Comparison of ENCODE assay signal across 9 mouse cellular contexts in genomic region chr2:71872141-71872540, GRCm38 (mm10). TPM values are rescaled to one million over a fixed set of nuclear protein-coding genes. Genes with fewer than 3 reads are reported as not detected.
DNase-seq lines count a peak whose midpoint lies in the region; ATAC-seq lines count a peak whose summit lies in the region.
"Had no signal": no experiment of that assay in that cellular context is flagged by ENCODE, and none has a peak within 500 bp of the region (broad histone marks: within the 10 kb centered on the region; RNA-seq: fewer than 3 reads in every experiment).

No protein-coding gene starts in this region.

- H3K9me3 ChIP-seq in heart, embryonic 10.5 days = no peaks in the 10 kb centered on the region
- no peaks in the 10 kb centered on the region for H3K9me3 ChIP-seq in neural tube, embryonic 12.5 days
- no peaks in the 10 kb centered on the region for H3K9me3 ChIP-seq in liver, embryonic 13.5 days (replicated peaks)

- intact Hi-C loops in left cerebral cortex, postnatal 4 days (cut with DNase I) = no loop called here

- H3K36me3 ChIP-seq in heart, embryonic 10.5 days = no peaks in the 10 kb centered on the region
- H3K36me3 ChIP-seq in neural tube, embryonic 12.5 days = no peaks in the 10 kb centered on the region
- peaks cover 4% of the 10 kb centered on the region; the same call in 1 of the 2 replicates for H3K36me3 ChIP-seq in liver, embryonic 13.5 days

- peak overlapping the region; percentile 92 for H3K4me2 ChIP-seq in neural tube, embryonic 12.5 days (replicated peaks)
- H3K4me2 ChIP-seq in liver, embryonic 13.5 days = peak overlapping the region; percentile 98

- 73% methylated on average over 10 of the region's 10 CpGs for WGBS in heart, embryonic 10.5 days
- 79% methylated on average over 10 of the region's 10 CpGs for WGBS in neural tube, embryonic 12.5 days
- 71% methylated on average over 10 of the region's 10 CpGs for WGBS in liver, embryonic 13.5 days (ENCODE audit: insufficient replicate concordance)

- H3K4me3 ChIP-seq in heart, embryonic 10.5 days = peak overlapping the region; percentile 92
- H3K4me3 ChIP-seq in neural tube, embryonic 12.5 days = no peak overlapping the region
- peak overlapping the region; percentile 88 for H3K4me3 ChIP-seq in liver, embryonic 13.5 days (replicated peaks)

- H3K27me3 ChIP-seq in heart, embryonic 10.5 days (ENCODE audit: insufficient read depth, poor library complexity, severe bottlenecking) = no peaks in the 10 kb centered on the region
- 0 out of 2 replicates have a peak, but pooled peaks cover 5% of the 10 kb centered on the region for H3K27me3 ChIP-seq in neural tube, embryonic 12.5 days (replicated peaks)
- H3K27me3 ChIP-seq in liver, embryonic 13.5 days = no peaks in the 10 kb centered on the region

- no peak overlapping the region for H3K9ac ChIP-seq in neural tube, embryonic 12.5 days
- H3K9ac ChIP-seq in liver, embryonic 13.5 days = 0 out of 2 replicates have a peak overlapping the region, but pooled peaks have one; percentile 70

- H3K4me1 ChIP-seq in heart, embryonic 10.5 days = peaks cover 16% of the 10 kb centered on the region
- peaks cover 4% of the 10 kb centered on the region for H3K4me1 ChIP-seq in neural tube, embryonic 12.5 days
- H3K4me1 ChIP-seq in liver, embryonic 13.5 days (replicated peaks) = peaks cover 49% of the 10 kb centered on the region

- peak overlapping the region; percentile 98; the same call in 1 of the 2 replicates for H3K27ac ChIP-seq in heart, embryonic 10.5 days
- no peak overlapping the region for H3K27ac ChIP-seq in neural tube, embryonic 12.5 days
- H3K27ac ChIP-seq in liver, embryonic 13.5 days = no peak overlapping the region

- no peak for DNase-seq in heart, embryonic 10.5 days (ENCODE audit: low spot score)
- DNase-seq in heart, postnatal 4 days = no peak
- no peak for DNase-seq in neural tube, embryonic 10.5 days (ENCODE audit: extremely low spot score, low spot score)
- DNase-seq in liver, embryonic 13.5 days = no peak
- DNase-seq in left cerebral cortex, postnatal 4 days = no peak
- no peak for DNase-seq in ovary, postnatal 14 days (ENCODE audit: low spot score)
- no peak for DNase-seq in layer of hippocampus, postnatal 25 days (ENCODE audit: extremely low spot score in 1 of 2, low spot score in 1 of 2)
- DNase-seq: right cerebral cortex, postnatal 25 days had no signal

- 0 out of 2 replicates have a peak, but pooled peaks have one; percentile 12 for ATAC-seq in neural tube, embryonic 12.5 days (ENCODE audit: low FRiP score, low read depth)
- no peak for ATAC-seq in liver, embryonic 13.5 days (ENCODE audit: low read depth)

RNA-seq across cellular contexts. Expression of gene Pdk1, which starts 0.9 kb away (rescaled TPM):
- 88.2 and 111 TPM in 2 replicates for polyA plus RNA-seq in heart, embryonic 10.5 days (2016; fragmentation: Nextera tagmentation; extraction: Ambion mirVana)
- 100 to 1,000 TPM; 129 to 138 TPM for total RNA-seq in heart, postnatal 4 days (2021)
- polyA plus RNA-seq in neural tube, embryonic 12.5 days (2016; fragmentation: Nextera tagmentation; extraction: Ambion mirVana) = 18.2 and 19.6 TPM in 2 replicates
- 44.6 and 47.7 TPM in 2 replicates for polyA plus RNA-seq in liver, embryonic 13.5 days (2015; fragmentation: Nextera tagmentation; extraction: Ambion mirVana)
- 10 to 100 TPM; 30.1 to 30.8 TPM for total RNA-seq in left cerebral cortex, postnatal 4 days (2021)
- 10 to 100 TPM; 35.6 to 37.4 TPM for total RNA-seq in layer of hippocampus, postnatal 25 days (2021)
